25 mouse cellular contexts compared by ENCODE assay signal in the genomic region with DNA sequence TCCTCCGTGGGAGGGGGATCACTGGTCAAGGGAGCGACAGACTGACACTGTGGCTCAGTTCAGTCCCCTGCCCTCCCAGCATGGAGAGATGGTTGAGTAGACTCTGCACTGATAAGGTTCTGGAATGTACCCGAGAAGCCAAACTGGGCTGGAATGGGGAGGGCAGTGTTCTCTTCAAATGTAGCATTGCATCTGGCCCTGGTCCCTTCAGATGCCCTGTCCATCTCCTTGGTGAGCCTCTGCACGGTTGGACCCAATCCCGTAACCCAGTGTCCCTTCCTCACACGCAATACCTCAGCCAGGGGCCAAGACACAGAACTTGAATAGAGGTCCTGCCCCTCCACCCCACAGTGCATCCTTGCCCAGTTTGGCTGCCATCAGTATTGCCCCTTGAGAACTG. TPM values are rescaled to one million over a fixed set of nuclear protein-coding genes. Genes with fewer than 3 reads are reported as not detected.
DNase-seq lines count a peak whose midpoint lies in the region; ATAC-seq and TF ChIP-seq lines count a peak whose summit lies in the region.
"Had no signal": no experiment of that assay in that cellular context is flagged by ENCODE, and none has a peak within 500 bp of the region (broad histone marks: within the 10 kb centered on the region; RNA-seq: fewer than 3 reads in every experiment).

No protein-coding gene starts in this region.

- H3K9ac ChIP-seq in hindbrain, embryonic 12.5 days: 0 out of 2 replicates have a peak overlapping the region, but pooled peaks have one; percentile 10
- no peak overlapping the region for H3K9ac ChIP-seq in hindbrain, embryonic 16.5 days (ENCODE audit: low read depth, low read length)
- H3K9ac ChIP-seq in heart, embryonic 12.5 days: 0 out of 2 replicates have a peak overlapping the region, but pooled peaks have one; percentile 9
- H3K9ac ChIP-seq: embryonic facial prominence, embryonic 12.5 days; forebrain, embryonic 13.5 days; forebrain, postnatal 0 days; hindbrain, embryonic 13.5 days had no signal

- no peak overlapping the region for H3K4me2 ChIP-seq in hindbrain, embryonic 12.5 days (replicated peaks)
- H3K4me2 ChIP-seq in hindbrain, embryonic 16.5 days (ENCODE audit: low read length): no peak overlapping the region
- H3K4me2 ChIP-seq in heart, embryonic 12.5 days: no peak overlapping the region
- H3K4me2 ChIP-seq: embryonic facial prominence, embryonic 12.5 days; forebrain, embryonic 13.5 days; hindbrain, embryonic 13.5 days had no signal

- peak; percentile 96 for DNase-seq in heart, adult 11 months
- no peak for DNase-seq in heart, embryonic 10.5 days (ENCODE audit: low spot score)
- peak; percentile 33 to 51 for DNase-seq in heart, adult 9 months (ENCODE audit: low spot score in 2 of 2)
- DNase-seq in gastrocnemius, adult 2 months: no peak
- DNase-seq: adrenal gland, postnatal 14 days; cerebellum, adult 11-12 months; cerebellum, adult 9-10 months; embryo, embryonic 11 days; forebrain, postnatal 0 days; gastrocnemius, postnatal 36 days; kidney, adult 9 months had no signal

- WGBS in heart, embryonic 10.5 days: 69% methylated on average over 6 of the region's 6 CpGs
- 85% methylated on average over 6 of the region's 6 CpGs for WGBS in hindbrain, embryonic 12.5 days
- 79% methylated on average over 6 of the region's 6 CpGs for WGBS in hindbrain, embryonic 16.5 days
- WGBS in heart, embryonic 12.5 days: 56% methylated on average over 6 of the region's 6 CpGs

- peaks cover 39% of the 10 kb centered on the region for H3K4me1 ChIP-seq in heart, embryonic 10.5 days
- peaks cover 3% of the 10 kb centered on the region; the same call in 1 of the 2 replicates for H3K4me1 ChIP-seq in hindbrain, embryonic 12.5 days
- no peaks in the 10 kb centered on the region; the same call in 1 of the 2 replicates for H3K4me1 ChIP-seq in hindbrain, embryonic 16.5 days (ENCODE audit: control insufficient read depth, insufficient read depth, low read depth, low read length)
- peaks cover 11% of the 10 kb centered on the region for H3K4me1 ChIP-seq in heart, embryonic 12.5 days (replicated peaks)
- H3K4me1 ChIP-seq: embryonic facial prominence, embryonic 12.5 days had no signal

- H3K36me3 ChIP-seq in heart, embryonic 10.5 days: peaks cover 99% of the 10 kb centered on the region
- peaks cover 98% of the 10 kb centered on the region for H3K36me3 ChIP-seq in hindbrain, embryonic 12.5 days
- H3K36me3 ChIP-seq in hindbrain, embryonic 16.5 days (ENCODE audit: control insufficient read depth, insufficient read depth, low read length): peaks cover 59% of the 10 kb centered on the region
- peaks cover 85% of the 10 kb centered on the region for H3K36me3 ChIP-seq in heart, embryonic 12.5 days

- no peaks in the 10 kb centered on the region for H3K27me3 ChIP-seq in heart, embryonic 10.5 days (ENCODE audit: insufficient read depth, poor library complexity, severe bottlenecking)
- no peaks in the 10 kb centered on the region for H3K27me3 ChIP-seq in hindbrain, embryonic 12.5 days
- no peaks in the 10 kb centered on the region for H3K27me3 ChIP-seq in hindbrain, embryonic 16.5 days (replicated peaks; ENCODE audit: control insufficient read depth, insufficient read depth, low read length)
- no peaks in the 10 kb centered on the region for H3K27me3 ChIP-seq in heart, embryonic 12.5 days (replicated peaks)
- H3K27me3 ChIP-seq: CH12.LX; embryonic facial prominence, embryonic 12.5 days; forebrain, embryonic 13.5 days; hindbrain, embryonic 13.5 days; Patski had no signal

- intact Hi-C loops in gastrocnemius, adult 2 months (cut with DNase I): no loop called here

- no peak for TF ChIP-seq CTCF in gastrocnemius, adult 2 months (IDR thresholded peaks at IDR 0.05)

- no peak overlapping the region for H3K4me3 ChIP-seq in heart, embryonic 10.5 days
- H3K4me3 ChIP-seq in hindbrain, embryonic 12.5 days: no peak overlapping the region
- H3K4me3 ChIP-seq in hindbrain, embryonic 16.5 days (ENCODE audit: low read length): no peak overlapping the region
- no peak overlapping the region for H3K4me3 ChIP-seq in heart, embryonic 12.5 days
- no peak overlapping the region for H3K4me3 ChIP-seq in gastrocnemius, adult 2 months
- H3K4me3 ChIP-seq: forebrain, embryonic 13.5 days; hindbrain, embryonic 13.5 days had no signal

- no peak for ATAC-seq in hindbrain, embryonic 12.5 days (ENCODE audit: low FRiP score)
- ATAC-seq in hindbrain, embryonic 16.5 days: no peak
- no peak for ATAC-seq in heart, embryonic 12.5 days (ENCODE audit: insufficient number of reproducible peaks, low FRiP score)
- ATAC-seq: activated CD4-positive, CD25-positive, alpha-beta regulatory T cell, adult 4 months; forebrain, embryonic 13.5 days; forebrain, postnatal 0 days; intestine, embryonic 16.5 days; Patski had no signal

- no peaks in the 10 kb centered on the region for H3K9me3 ChIP-seq in heart, embryonic 10.5 days
- H3K9me3 ChIP-seq in hindbrain, embryonic 12.5 days (replicated peaks): no peaks in the 10 kb centered on the region
- H3K9me3 ChIP-seq in hindbrain, embryonic 16.5 days (ENCODE audit: control insufficient read depth, low read length): no peaks in the 10 kb centered on the region
- H3K9me3 ChIP-seq in heart, embryonic 12.5 days (replicated peaks): no peaks in the 10 kb centered on the region
- H3K9me3 ChIP-seq: embryonic facial prominence, embryonic 12.5 days; forebrain, embryonic 13.5 days; hindbrain, embryonic 13.5 days had no signal

- H3K27ac ChIP-seq in heart, embryonic 10.5 days: no peak overlapping the region
- H3K27ac ChIP-seq in hindbrain, embryonic 12.5 days: no peak overlapping the region
- H3K27ac ChIP-seq in hindbrain, embryonic 16.5 days (ENCODE audit: low read depth, low read length): no peak overlapping the region
- H3K27ac ChIP-seq in heart, embryonic 12.5 days (ENCODE audit: poor library complexity, severe bottlenecking): no peak overlapping the region
- no peak overlapping the region for H3K27ac ChIP-seq in gastrocnemius, adult 2 months
- H3K27ac ChIP-seq: embryonic facial prominence, embryonic 12.5 days; forebrain, embryonic 13.5 days; hindbrain, embryonic 13.5 days; kidney, postnatal 0 days had no signal

RNA-seq across cellular contexts. Expression of gene Slc39a5, which starts 9.2 kb away (rescaled TPM):
- polyA plus RNA-seq in heart, embryonic 10.5 days (2016; fragmentation: Nextera tagmentation; extraction: Ambion mirVana): 0.07 and 2.4 TPM in 2 replicates
- polyA plus RNA-seq in hindbrain, embryonic 12.5 days (2016; fragmentation: Nextera tagmentation; extraction: Ambion mirVana): 0.43 TPM in 1 of 2 replicates, not detected in the other
- 0.36 and 0.41 TPM in 2 replicates for polyA plus RNA-seq in hindbrain, embryonic 16.5 days (2015; fragmentation: Nextera tagmentation; extraction: Ambion mirVana)
- polyA plus RNA-seq in heart, embryonic 12.5 days (2016; fragmentation: Nextera tagmentation; extraction: Ambion mirVana): 0.28 and 0.42 TPM in 2 replicates
- not detected for total RNA-seq in gastrocnemius, adult 2 months (2021)
- total RNA-seq: CH12.LX; gastrocnemius, adult 8-10 months; gastrocnemius, postnatal 36 days; heart, postnatal 14 days had no signal
- polyA plus RNA-seq: activated CD4-positive, CD25-positive, alpha-beta regulatory T cell, adult 4 months; embryonic facial prominence, embryonic 12.5 days; forebrain, embryonic 13.5 days; heart, embryonic 14.5 days; hindbrain, embryonic 13.5 days had no signal

RNA-seq across cellular contexts. Expression of gene Ankrd52, which starts 14.9 kb away (rescaled TPM):
- polyA plus RNA-seq in heart, embryonic 10.5 days (2016; fragmentation: Nextera tagmentation; extraction: Ambion mirVana): 10.9 and 12.7 TPM in 2 replicates
- polyA plus RNA-seq in hindbrain, embryonic 12.5 days (2016; fragmentation: Nextera tagmentation; extraction: Ambion mirVana): 13.6 and 13.7 TPM in 2 replicates
- 9.9 and 12.1 TPM in 2 replicates for polyA plus RNA-seq in hindbrain, embryonic 16.5 days (2015; fragmentation: Nextera tagmentation; extraction: Ambion mirVana)
- polyA plus RNA-seq in heart, embryonic 12.5 days (2016; fragmentation: Nextera tagmentation; extraction: Ambion mirVana): 10.6 and 11.3 TPM in 2 replicates
- 10 to 100 TPM; 46.7 to 58.9 TPM for total RNA-seq in gastrocnemius, adult 2 months (2021)

RNA-seq across cellular contexts. Expression of gene Nabp2, which starts 19.4 kb away (rescaled TPM):
- polyA plus RNA-seq in heart, embryonic 10.5 days (2016; fragmentation: Nextera tagmentation; extraction: Ambion mirVana): 76.5 and 87.9 TPM in 2 replicates
- 102 and 104 TPM in 2 replicates for polyA plus RNA-seq in hindbrain, embryonic 12.5 days (2016; fragmentation: Nextera tagmentation; extraction: Ambion mirVana)
- polyA plus RNA-seq in hindbrain, embryonic 16.5 days (2015; fragmentation: Nextera tagmentation; extraction: Ambion mirVana): 126 and 150 TPM in 2 replicates
- polyA plus RNA-seq in heart, embryonic 12.5 days (2016; fragmentation: Nextera tagmentation; extraction: Ambion mirVana): 57.3 and 57.9 TPM in 2 replicates
- 10 to 100 TPM; 56.7 to 59.0 TPM for total RNA-seq in gastrocnemius, adult 2 months (2021)

RNA-seq across cellular contexts. Expression of gene Rnf41, which starts 19.6 kb away (rescaled TPM):
- polyA plus RNA-seq in heart, embryonic 10.5 days (2016; fragmentation: Nextera tagmentation; extraction: Ambion mirVana): 31.0 and 34.3 TPM in 2 replicates
- 60.8 and 61.4 TPM in 2 replicates for polyA plus RNA-seq in hindbrain, embryonic 12.5 days (2016; fragmentation: Nextera tagmentation; extraction: Ambion mirVana)
- polyA plus RNA-seq in hindbrain, embryonic 16.5 days (2015; fragmentation: Nextera tagmentation; extraction: Ambion mirVana): 96.7 and 98.3 TPM in 2 replicates
- 27.7 and 29.9 TPM in 2 replicates for polyA plus RNA-seq in heart, embryonic 12.5 days (2016; fragmentation: Nextera tagmentation; extraction: Ambion mirVana)
- total RNA-seq in gastrocnemius, adult 2 months (2021): 10 to 100 TPM; 13.3 to 13.4 TPM

RNA-seq across cellular contexts. Expression of gene Coq10a, which starts 23.1 kb away (rescaled TPM):
- polyA plus RNA-seq in heart, embryonic 10.5 days (2016; fragmentation: Nextera tagmentation; extraction: Ambion mirVana): 9.7 and 10.7 TPM in 2 replicates
- polyA plus RNA-seq in hindbrain, embryonic 12.5 days (2016; fragmentation: Nextera tagmentation; extraction: Ambion mirVana): 31.7 and 32.8 TPM in 2 replicates
- 11.4 and 32.3 TPM in 2 replicates for polyA plus RNA-seq in hindbrain, embryonic 16.5 days (2015; fragmentation: Nextera tagmentation; extraction: Ambion mirVana)
- polyA plus RNA-seq in heart, embryonic 12.5 days (2016; fragmentation: Nextera tagmentation; extraction: Ambion mirVana): 15.9 and 16.2 TPM in 2 replicates
- 100 to 1,000 TPM; 447 to 542 TPM for total RNA-seq in gastrocnemius, adult 2 months (2021)

Comparison
In these comparisons a context has a peak if more than half of its experiments do, and no peak if none do; other contexts are left out.
1. DNase-seq: peak in heart, adult 11 months (single experiment) and heart, adult 9 months (2 of 2); none in heart, embryonic 10.5 days (single experiment) and gastrocnemius, adult 2 months (single experiment).